In the genomic region with DNA sequence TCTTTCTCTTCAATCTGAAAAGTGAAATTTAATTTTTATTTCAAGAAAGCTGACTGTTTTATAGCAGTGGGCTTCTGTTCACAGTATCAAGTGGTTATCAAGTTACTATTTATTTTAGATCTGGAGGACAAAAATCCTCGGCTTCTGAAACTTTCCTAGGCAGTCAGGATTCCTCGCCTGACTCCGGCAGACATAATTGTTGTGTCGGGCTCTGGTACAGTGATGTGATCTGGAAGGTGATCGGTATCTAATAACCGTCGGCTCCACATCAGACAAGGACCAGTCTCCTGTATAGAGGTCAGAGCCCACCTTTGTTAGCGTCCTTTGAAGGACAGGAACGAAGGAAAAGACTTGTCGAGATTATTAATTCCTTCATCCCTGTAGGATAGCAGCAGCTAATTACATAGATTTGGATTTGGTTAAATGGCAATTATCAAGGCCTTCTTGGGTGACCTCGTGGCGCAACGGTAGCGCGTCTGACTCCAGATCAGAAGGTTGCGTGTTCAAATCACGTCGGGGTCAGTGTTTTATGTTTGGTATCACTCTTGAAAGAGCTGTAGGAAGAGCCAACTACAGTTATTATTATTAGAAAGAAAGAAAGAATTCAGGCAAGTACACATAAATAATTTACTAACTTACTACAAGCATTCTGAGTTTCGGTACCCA, we compare ENCODE assay signal across 8 mouse cellular contexts. TPM values are rescaled to one million over a fixed set of nuclear protein-coding genes. Genes with fewer than 3 reads are reported as not detected.
DNase-seq lines count a peak whose midpoint lies in the region; ATAC-seq lines count a peak whose summit lies in the region.

No protein-coding gene starts in this region.

- H3K27me3 ChIP-seq in heart, embryonic 15.5 days, result no peaks in the 10 kb centered on the region
- peaks cover 3% of the 10 kb centered on the region; the same call in 1 of the 2 replicates for H3K27me3 ChIP-seq in limb, embryonic 13.5 days
- H3K27me3 ChIP-seq in neural tube, embryonic 15.5 days (replicated peaks), result peaks cover 12% of the 10 kb centered on the region

- H3K4me2 ChIP-seq in heart, embryonic 15.5 days, result peak overlapping the region; percentile 58
- peak overlapping the region; percentile 63 for H3K4me2 ChIP-seq in limb, embryonic 13.5 days (replicated peaks)
- H3K4me2 ChIP-seq in neural tube, embryonic 15.5 days, result peak overlapping the region; percentile 49

- no peaks in the 10 kb centered on the region for H3K9me3 ChIP-seq in heart, embryonic 15.5 days (replicated peaks)
- H3K9me3 ChIP-seq in limb, embryonic 13.5 days, result no peaks in the 10 kb centered on the region
- H3K9me3 ChIP-seq in neural tube, embryonic 15.5 days (replicated peaks), result no peaks in the 10 kb centered on the region

- H3K9ac ChIP-seq in heart, embryonic 15.5 days, result no peak overlapping the region
- H3K9ac ChIP-seq in limb, embryonic 13.5 days, result no peak overlapping the region
- no peak overlapping the region for H3K9ac ChIP-seq in neural tube, embryonic 15.5 days (replicated peaks)

- H3K4me1 ChIP-seq in heart, embryonic 15.5 days (replicated peaks), result peaks cover 16% of the 10 kb centered on the region; the same call in 1 of the 2 replicates
- peaks cover 23% of the 10 kb centered on the region for H3K4me1 ChIP-seq in limb, embryonic 13.5 days
- H3K4me1 ChIP-seq in neural tube, embryonic 15.5 days, result peaks cover 12% of the 10 kb centered on the region; the same call in 1 of the 2 replicates

- H3K4me3 ChIP-seq in heart, embryonic 15.5 days, result peak overlapping the region; percentile 42
- H3K4me3 ChIP-seq in limb, embryonic 13.5 days, result peak overlapping the region; percentile 38
- H3K4me3 ChIP-seq in neural tube, embryonic 15.5 days (replicated peaks), result peak overlapping the region; percentile 30

- 11% methylated on average over 19 of the region's 19 CpGs for WGBS in heart, embryonic 15.5 days
- WGBS in limb, embryonic 13.5 days, result 3% methylated on average over 19 of the region's 19 CpGs
- 7% methylated on average over 19 of the region's 19 CpGs for WGBS in neural tube, embryonic 15.5 days

- ATAC-seq in heart, embryonic 15.5 days (replicated peaks; ENCODE audit: insufficient number of reproducible peaks, insufficient read depth, low FRiP score, low read depth), result no peak
- no peak for ATAC-seq in limb, embryonic 13.5 days (ENCODE audit: low FRiP score, low read depth)
- ATAC-seq in neural tube, embryonic 15.5 days (ENCODE audit: low FRiP score), result no peak
- no peak for ATAC-seq in activated CD4-positive, CD25-positive, alpha-beta regulatory T cell, adult 4 months

- H3K27ac ChIP-seq in heart, embryonic 15.5 days, result no peak overlapping the region
- no peak overlapping the region for H3K27ac ChIP-seq in limb, embryonic 13.5 days
- no peak overlapping the region for H3K27ac ChIP-seq in neural tube, embryonic 15.5 days (replicated peaks)

- no peaks in the 10 kb centered on the region for H3K36me3 ChIP-seq in heart, embryonic 15.5 days
- no peaks in the 10 kb centered on the region for H3K36me3 ChIP-seq in limb, embryonic 13.5 days
- no peaks in the 10 kb centered on the region for H3K36me3 ChIP-seq in neural tube, embryonic 15.5 days

- DNase-seq in cerebellum, postnatal 36 days, result peak; percentile 10 to 30
- DNase-seq in cerebellum, adult 8-10 months, result no peak
- DNase-seq in thymus, postnatal 4 days, result peak; percentile 35
- DNase-seq in thymus, adult 18-20 months, result no peak

RNA-seq across cellular contexts. Expression of gene Btn2a2, which starts 9.1 kb away (rescaled TPM):
- 0.31 and 0.41 TPM in 2 replicates for polyA plus RNA-seq in heart, embryonic 15.5 days (2015; fragmentation: Nextera tagmentation; extraction: Ambion mirVana)
- polyA plus RNA-seq in limb, embryonic 13.5 days (2015; fragmentation: Nextera tagmentation; extraction: Ambion mirVana), result 1.4 and 1.5 TPM in 2 replicates
- 0.14 and 0.22 TPM in 2 replicates for polyA plus RNA-seq in neural tube, embryonic 15.5 days (2015; fragmentation: Nextera tagmentation; extraction: Ambion mirVana)
- not detected for polyA plus RNA-seq in activated CD4-positive, CD25-positive, alpha-beta regulatory T cell, adult 4 months (2017; shearing (Covaris generic))

RNA-seq across cellular contexts. Expression of gene Btn1a1, which starts 32.1 kb away (rescaled TPM):
- 0.85 and 1.4 TPM in 2 replicates for polyA plus RNA-seq in heart, embryonic 15.5 days (2015; fragmentation: Nextera tagmentation; extraction: Ambion mirVana)
- polyA plus RNA-seq in limb, embryonic 13.5 days (2015; fragmentation: Nextera tagmentation; extraction: Ambion mirVana), result 0.19 and 0.45 TPM in 2 replicates
- 0.15 TPM in 1 of 2 replicates, not detected in the other for polyA plus RNA-seq in neural tube, embryonic 15.5 days (2015; fragmentation: Nextera tagmentation; extraction: Ambion mirVana)
- polyA plus RNA-seq in activated CD4-positive, CD25-positive, alpha-beta regulatory T cell, adult 4 months (2017; shearing (Covaris generic)), result not detected

RNA-seq across cellular contexts. Expression of gene Hist1h4h, which starts 33.1 kb away (rescaled TPM):
- 5.4 and 5.7 TPM in 2 replicates for polyA plus RNA-seq in heart, embryonic 15.5 days (2015; fragmentation: Nextera tagmentation; extraction: Ambion mirVana)
- polyA plus RNA-seq in limb, embryonic 13.5 days (2015; fragmentation: Nextera tagmentation; extraction: Ambion mirVana), result 4.1 and 8.4 TPM in 2 replicates
- 1.5 and 4.5 TPM in 2 replicates for polyA plus RNA-seq in neural tube, embryonic 15.5 days (2015; fragmentation: Nextera tagmentation; extraction: Ambion mirVana)
- polyA plus RNA-seq in activated CD4-positive, CD25-positive, alpha-beta regulatory T cell, adult 4 months (2017; shearing (Covaris generic)), result 1 to 10 TPM; 2.7 to 3.2 TPM

RNA-seq across cellular contexts. Expression of gene Hist1h2af, which starts 35.9 kb away (rescaled TPM):
- polyA plus RNA-seq in heart, embryonic 15.5 days (2015; fragmentation: Nextera tagmentation; extraction: Ambion mirVana), result 2.2 and 2.6 TPM in 2 replicates
- polyA plus RNA-seq in limb, embryonic 13.5 days (2015; fragmentation: Nextera tagmentation; extraction: Ambion mirVana), result 9.3 and 10.0 TPM in 2 replicates
- 0.77 TPM in 1 of 2 replicates, not detected in the other for polyA plus RNA-seq in neural tube, embryonic 15.5 days (2015; fragmentation: Nextera tagmentation; extraction: Ambion mirVana)
- not detected for polyA plus RNA-seq in activated CD4-positive, CD25-positive, alpha-beta regulatory T cell, adult 4 months (2017; shearing (Covaris generic))

RNA-seq across cellular contexts. Expression of gene Hist1h3g, which starts 37.4 kb away (rescaled TPM):
- 1.6 and 3.1 TPM in 2 replicates for polyA plus RNA-seq in heart, embryonic 15.5 days (2015; fragmentation: Nextera tagmentation; extraction: Ambion mirVana)
- 9.8 and 10.9 TPM in 2 replicates for polyA plus RNA-seq in limb, embryonic 13.5 days (2015; fragmentation: Nextera tagmentation; extraction: Ambion mirVana)
- polyA plus RNA-seq in neural tube, embryonic 15.5 days (2015; fragmentation: Nextera tagmentation; extraction: Ambion mirVana), result 0.51 and 0.64 TPM in 2 replicates
- polyA plus RNA-seq in activated CD4-positive, CD25-positive, alpha-beta regulatory T cell, adult 4 months (2017; shearing (Covaris generic)), result 1 to 10 TPM in 1 of 2 experiments, not detected in 1; 1.1 TPM

Comparison
In these comparisons a context has a peak if more than half of its experiments do, and no peak if none do; other contexts are left out.
1. DNase-seq: peak in cerebellum, postnatal 36 days (2 of 2) and thymus, postnatal 4 days (single experiment); none in cerebellum, adult 8-10 months (single experiment) and thymus, adult 18-20 months (0 of 2).
2. Peak in every context shown above with its lines, with median percentiles within 50 percentile points of each other: H3K4me2 ChIP-seq and H3K4me3 ChIP-seq.